Mouse (Mus musculus) lung, adult 2 months (tissue): ENCODE measurements around the gene Zmpste24. TPM values are rescaled to one million over a fixed set of nuclear protein-coding genes. Genes with fewer than 3 reads are reported as not detected.
A peak's percentile ranks its signal among the peaks of the same experiment; 100 is the strongest.

Source experiments
- DNase-seq: peaks from one replicate; pipeline ENCODE4 v3.0.0; 2022
- H3K4me1 ChIP-seq: fragments of 200-500 bp; 2 replicates; pipeline ENCODE4 v1.6.1; 2011; ENCODE audit warnings: low read length; ENCODE audit not compliant: control insufficient read depth, insufficient read depth
- H3K4me3 ChIP-seq: fragments of 200-500 bp; replicated peaks from 2 replicates; pipeline ENCODE3; 2011; ENCODE audit warnings: low read depth, mild to moderate bottlenecking, control low read depth, low read length; ENCODE audit errors: extremely low read depth
- CTCF ChIP-seq: fragments of 200-500 bp; IDR thresholded peaks from 2 replicates; pipeline ENCODE4 v1.5.1; 2011; ENCODE audit warnings: mild to moderate bottlenecking, low read length, control low read depth; ENCODE audit not compliant: insufficient read depth
- POLR2A ChIP-seq: fragments of 200-500 bp; IDR thresholded peaks from 2 replicates; pipeline ENCODE4 v1.6.1; 2011; ENCODE audit warnings: low read depth, mild to moderate bottlenecking, control low read depth, low read length, borderline replicate concordance; ENCODE audit errors: extremely low read depth
- WGBS: fragments of 180-500 bp; shearing (Covaris S2); methylation state at CpG from one replicate; pipeline ENCODE4 v1.1.7; 2018; 5-methylcytosine and 5-hydroxymethylcytosine counted together
- polyA plus RNA-seq: library from polyadenylated mRNA; depleted of rRNA; stranded (reverse); fragments of >200 nt; gene quantifications from 2 replicates; pipeline ENCODE4 v1.2.3, GENCODE M21; 2012

Zmpste24 gene
- polyA plus RNA-seq, 1 experiment, result 23.1 TPM

DNA sequence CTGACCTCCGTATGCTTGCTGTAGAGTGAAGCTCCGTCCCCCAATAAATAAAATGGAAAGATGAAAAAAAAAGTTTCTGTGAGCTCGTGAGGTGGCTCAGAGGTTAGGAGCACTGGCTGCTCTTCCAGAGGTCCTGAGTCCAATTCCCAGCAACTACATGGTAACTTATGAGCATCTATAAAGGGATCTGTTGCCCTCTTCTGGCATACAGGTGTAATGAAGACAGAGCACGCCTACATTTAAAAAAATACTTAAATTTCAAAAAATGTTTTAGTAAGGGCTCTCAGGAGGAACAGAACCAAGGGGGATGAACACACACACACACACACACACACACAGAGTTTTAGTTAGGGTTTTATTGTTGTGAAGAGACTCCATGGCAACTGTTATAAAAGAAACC, 66.6 kb downstream of the Zmpste24 start:
- no peak for TF ChIP-seq CTCF
- TF ChIP-seq POLR2A, result no peak
- WGBS, result 60% methylated on average over 4 of the region's 4 CpGs
- Histone ChIP-seq H3K4me3 (no peak overlapping the region), H3K4me1 (no peaks in the 10 kb centered on the region)
- no peak for DNase-seq

DNA sequence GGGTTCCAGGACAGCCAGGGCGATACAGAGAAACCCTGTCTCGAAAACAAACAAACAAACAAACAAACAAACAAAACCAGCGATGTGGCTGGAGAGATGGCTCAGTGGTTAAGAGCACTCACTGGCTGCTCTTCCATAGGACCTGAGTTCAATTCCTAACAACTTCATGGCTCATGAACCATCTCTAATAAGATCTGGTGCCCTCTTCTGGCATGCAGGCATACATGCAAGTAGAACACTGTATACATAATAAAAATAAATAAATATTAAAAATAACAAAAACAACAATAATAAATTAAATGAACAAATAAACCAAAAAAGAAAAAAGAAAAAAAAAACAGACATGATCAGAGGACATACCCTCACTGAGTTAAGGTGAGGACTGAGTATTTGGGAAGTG, 68.4 kb downstream of the Zmpste24 start:
- Histone ChIP-seq H3K4me3 (no peak overlapping the region), H3K4me1 (no peaks in the 10 kb centered on the region)
- whole genome bisulfite sequencing, result 69% methylated on average over 3 of the region's 3 CpGs
- no peak for DNase-seq
- TF ChIP-seq POLR2A (no peak), CTCF (no peak)

DNA sequence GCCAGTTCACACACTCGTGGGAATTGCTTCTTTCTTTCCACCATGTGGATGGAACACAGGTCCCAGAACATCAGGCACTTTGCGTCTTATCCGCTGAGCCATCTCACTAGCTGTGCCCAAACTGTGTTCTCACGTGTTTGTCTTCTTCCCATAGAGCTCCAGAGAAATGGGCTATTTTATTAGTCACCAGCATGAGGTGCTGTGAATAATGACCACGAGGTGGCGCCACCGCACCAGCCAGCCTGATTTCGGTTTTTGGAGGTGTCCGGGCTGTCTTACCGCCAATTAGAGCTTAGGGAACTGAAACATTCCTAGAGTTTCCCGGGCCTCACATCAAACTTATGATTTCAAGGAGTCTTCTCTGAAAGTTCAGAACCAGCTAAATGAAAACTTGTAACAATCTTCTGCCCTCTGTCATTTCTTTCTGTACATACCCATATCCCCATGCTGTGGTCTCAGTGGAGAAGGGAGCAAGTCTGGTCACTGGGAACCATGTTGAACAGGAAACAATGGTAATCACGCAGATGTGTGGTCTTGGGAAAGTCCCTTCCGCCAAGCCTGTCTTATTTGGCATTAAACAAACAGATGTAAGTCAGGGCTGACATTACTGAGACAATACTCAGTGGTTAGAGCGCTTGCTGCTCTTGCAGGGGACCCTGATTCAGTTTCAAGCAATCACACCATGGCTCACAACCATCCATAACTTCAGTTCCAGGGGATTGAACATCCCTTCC, 69.2 kb downstream of the Zmpste24 start:
- H3K4me3 ChIP-seq, result no peak overlapping the region
- 31% methylated on average over 14 of the region's 14 CpGs for WGBS
- H3K4me1 ChIP-seq, result no peaks in the 10 kb centered on the region
- peak; percentile 43 for DNase-seq
- TF ChIP-seq CTCF (peak; percentile 61), POLR2A (no peak)

DNA sequence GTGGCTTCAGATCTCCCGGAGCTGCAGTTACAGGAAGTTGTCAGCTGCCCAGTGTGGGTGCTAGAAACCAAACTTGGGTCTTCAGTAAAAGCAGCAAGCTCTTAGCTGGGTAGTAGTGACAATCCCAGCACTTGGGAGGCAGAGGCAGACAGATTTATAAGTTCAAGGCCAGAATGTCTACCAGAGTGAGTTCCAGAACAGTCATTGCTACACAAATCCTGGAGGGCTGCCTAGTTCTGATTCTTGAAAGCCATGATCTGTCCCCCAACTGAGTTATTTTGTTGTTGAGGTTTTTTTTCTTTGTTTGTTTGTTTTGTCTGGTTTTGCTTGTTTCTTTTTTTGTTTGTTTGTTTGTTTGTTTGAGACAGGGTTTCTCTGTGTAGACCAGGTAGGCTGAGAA, 69.9 kb downstream of the Zmpste24 start:
- H3K4me3 ChIP-seq, result no peak overlapping the region
- no peak for DNase-seq
- 69% methylated on average over 1 of the region's 1 CpGs for WGBS

DNA sequence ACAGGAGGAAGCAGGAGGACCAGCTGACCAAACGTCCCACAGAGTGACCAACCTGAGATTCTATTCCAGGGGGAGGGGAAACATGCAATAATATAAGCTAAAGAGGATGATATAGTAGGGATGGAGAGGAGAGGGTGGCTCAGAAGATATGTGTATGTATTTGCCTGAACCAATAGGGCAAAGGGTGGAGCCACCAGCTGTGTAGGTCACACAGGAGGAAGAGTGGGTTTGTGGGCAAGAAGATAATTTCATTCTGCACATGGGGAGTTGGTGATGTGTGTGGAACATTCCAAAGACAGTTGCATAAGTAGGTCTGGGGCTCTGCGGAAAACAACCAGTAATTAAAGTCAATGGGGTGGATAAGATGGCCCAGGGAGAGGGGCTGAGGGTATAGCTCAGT, 72.4 kb downstream of the Zmpste24 start:
- DNase-seq, result no peak
- no peak for TF ChIP-seq CTCF
- TF ChIP-seq POLR2A, result no peak
- Histone ChIP-seq H3K4me3 (no peak overlapping the region), H3K4me1 (no peaks in the 10 kb centered on the region)
- 67% methylated on average over 2 of the region's 2 CpGs for WGBS

More for the DNA sequence above, 69.9 kb downstream of the Zmpste24 start:
- TF ChIP-seq CTCF (no peak), POLR2A (no peak)
- H3K4me1 ChIP-seq, result no peaks in the 10 kb centered on the region

DNA sequence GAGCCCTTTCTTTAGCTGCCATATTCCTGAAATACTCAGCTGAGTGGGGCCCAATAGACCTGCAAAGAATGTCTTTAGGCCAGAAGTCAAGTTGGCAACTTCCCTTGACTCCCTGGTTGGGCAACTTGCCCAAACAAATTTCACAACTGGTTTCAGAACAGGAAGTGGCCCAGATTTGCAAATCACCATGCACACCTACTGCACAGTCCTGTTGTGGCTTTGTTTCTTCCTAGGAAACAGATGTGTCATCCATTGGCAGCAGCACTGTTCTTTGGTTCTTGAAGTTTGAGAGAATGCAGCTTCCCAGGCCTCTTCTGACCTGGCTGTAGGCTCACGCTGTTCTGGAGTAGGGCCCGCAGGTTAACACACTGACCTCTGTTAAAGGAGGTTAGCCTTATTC, 74.1 kb downstream of the Zmpste24 start:
- peak; percentile 59 for DNase-seq
- Histone ChIP-seq H3K4me1 (no peaks in the 10 kb centered on the region), H3K4me3 (no peak overlapping the region)
- TF ChIP-seq POLR2A, result no peak
- no peak for TF ChIP-seq CTCF
- WGBS, result 54% methylated on average over 2 of the region's 2 CpGs

DNA sequence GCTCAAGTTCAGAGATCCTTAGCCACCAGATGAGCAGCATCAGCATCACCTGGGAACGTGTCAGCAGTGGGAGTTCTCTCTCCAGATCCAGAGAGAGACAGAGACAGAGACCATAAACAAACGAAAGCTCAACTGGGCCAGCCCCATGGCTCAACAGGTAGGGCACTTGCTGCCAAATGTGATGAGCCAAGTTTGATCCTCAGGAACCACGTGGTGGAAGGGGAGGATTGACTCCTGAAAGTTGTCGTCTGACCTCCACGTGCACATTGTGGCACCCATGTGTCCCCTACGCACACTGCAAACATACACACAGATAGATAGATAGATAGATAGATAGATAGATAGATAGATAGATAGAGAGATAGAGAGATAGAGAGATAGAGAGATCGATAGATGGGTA, 74.6 kb downstream of the Zmpste24 start:
- H3K4me1 ChIP-seq, result no peaks in the 10 kb centered on the region

DNA sequence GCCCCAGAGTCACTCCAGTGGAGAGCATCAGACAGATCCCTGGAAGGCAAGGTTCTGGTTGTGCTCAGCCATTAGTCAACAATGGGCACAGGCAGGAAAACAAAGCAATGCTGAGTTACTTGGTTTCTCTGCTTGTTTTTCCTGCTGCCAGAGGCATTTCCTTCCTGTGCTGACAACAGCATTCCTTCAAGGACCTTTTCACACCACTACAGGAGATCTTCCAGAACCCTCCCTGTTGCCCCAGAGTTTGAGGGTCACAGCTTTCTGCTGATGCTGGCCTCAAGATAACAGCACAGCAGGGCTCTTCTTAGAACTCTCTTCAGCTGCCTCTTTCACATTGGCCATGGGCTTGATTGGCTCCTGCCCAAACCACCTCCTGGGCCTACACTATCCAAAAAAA, 76.1 kb downstream of the Zmpste24 start:
- Histone ChIP-seq H3K4me1 (no peaks in the 10 kb centered on the region), H3K4me3 (no peak overlapping the region)
- TF ChIP-seq POLR2A (no peak), CTCF (no peak)
- DNase-seq, result no peak

More for the DNA sequence above, 74.6 kb downstream of the Zmpste24 start:
- TF ChIP-seq CTCF, result no peak
- TF ChIP-seq POLR2A, result no peak
- no peak for DNase-seq
- 84% methylated on average over 7 of the region's 7 CpGs for WGBS
- H3K4me3 ChIP-seq, result no peak overlapping the region

DNA sequence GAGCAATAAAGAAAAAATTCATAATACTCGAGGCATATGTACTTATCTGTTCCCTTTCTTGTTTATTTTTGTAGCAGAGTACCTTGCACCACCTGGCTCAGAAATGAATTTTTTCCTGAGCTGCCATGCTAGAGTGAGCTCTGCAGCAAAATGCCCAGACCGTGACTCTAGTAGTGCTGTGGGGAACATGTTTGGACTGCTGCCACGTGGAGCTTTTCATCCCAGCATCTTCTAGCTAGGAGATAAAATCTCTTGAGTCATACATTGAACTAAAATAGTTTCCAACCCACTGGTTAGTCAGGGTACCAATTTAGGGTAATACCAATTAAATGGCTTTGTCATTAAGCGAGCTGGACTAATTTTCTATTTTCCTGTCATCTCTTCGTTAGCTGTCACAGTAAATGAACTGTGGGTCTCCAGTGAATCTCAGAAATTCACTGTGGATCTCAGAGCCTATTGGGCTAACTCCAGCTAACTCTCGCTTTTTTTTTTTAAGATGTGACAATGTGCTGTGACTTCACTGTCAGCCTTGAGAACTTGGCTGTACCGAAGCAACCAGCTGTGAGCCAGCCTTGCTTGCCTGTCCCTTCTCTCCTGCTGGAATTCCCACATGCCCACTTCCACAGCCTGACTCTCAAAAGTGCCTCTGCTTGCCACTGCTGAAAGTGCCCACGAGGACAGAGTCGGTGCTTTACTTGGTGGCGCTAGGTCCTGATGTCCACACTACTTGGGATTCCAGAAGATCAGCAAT, 77.8 kb downstream of the Zmpste24 start:
- Histone ChIP-seq H3K4me1 (peaks cover 5% of the 10 kb centered on the region), H3K4me3 (no peak overlapping the region)
- 60% methylated on average over 10 of the region's 10 CpGs for WGBS
- no peak for DNase-seq
- no peak for TF ChIP-seq POLR2A
- no peak for TF ChIP-seq CTCF

DNA sequence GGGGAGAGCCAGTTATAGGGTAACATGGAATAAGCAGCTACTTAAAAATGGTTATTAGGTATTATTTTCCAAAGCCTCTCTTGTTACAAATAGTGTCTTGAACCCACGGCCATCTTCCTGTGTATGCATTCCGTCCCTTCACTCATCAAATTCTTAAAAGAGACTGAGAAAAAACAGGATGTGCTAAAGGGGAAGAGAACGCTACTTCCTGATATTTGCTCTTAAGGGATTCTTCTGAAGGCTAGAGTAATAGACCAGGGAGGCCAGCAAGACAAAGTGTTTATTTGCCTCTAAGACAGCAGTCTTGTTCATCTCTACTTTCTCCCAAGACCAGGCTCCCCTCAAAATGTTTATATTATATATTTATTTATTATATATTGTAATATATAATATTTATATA, 79.8 kb downstream of the Zmpste24 start:
- H3K4me1 ChIP-seq, result peaks cover 5% of the 10 kb centered on the region
- WGBS, result 60% methylated on average over 3 of the region's 3 CpGs
- TF ChIP-seq CTCF, result no peak

More for the DNA sequence above, 79.8 kb downstream of the Zmpste24 start:
- H3K4me3 ChIP-seq, result no peak overlapping the region
- DNase-seq, result no peak
